Mouse (Mus musculus): ENCODE measurements at regions not wholly inside any gene's neighbourhood (a gene's known extent, or its start where the extent isn't known, plus 50 kb on each side); places are given as distances from the start of the nearest gene placed in this dataset.

DNA sequence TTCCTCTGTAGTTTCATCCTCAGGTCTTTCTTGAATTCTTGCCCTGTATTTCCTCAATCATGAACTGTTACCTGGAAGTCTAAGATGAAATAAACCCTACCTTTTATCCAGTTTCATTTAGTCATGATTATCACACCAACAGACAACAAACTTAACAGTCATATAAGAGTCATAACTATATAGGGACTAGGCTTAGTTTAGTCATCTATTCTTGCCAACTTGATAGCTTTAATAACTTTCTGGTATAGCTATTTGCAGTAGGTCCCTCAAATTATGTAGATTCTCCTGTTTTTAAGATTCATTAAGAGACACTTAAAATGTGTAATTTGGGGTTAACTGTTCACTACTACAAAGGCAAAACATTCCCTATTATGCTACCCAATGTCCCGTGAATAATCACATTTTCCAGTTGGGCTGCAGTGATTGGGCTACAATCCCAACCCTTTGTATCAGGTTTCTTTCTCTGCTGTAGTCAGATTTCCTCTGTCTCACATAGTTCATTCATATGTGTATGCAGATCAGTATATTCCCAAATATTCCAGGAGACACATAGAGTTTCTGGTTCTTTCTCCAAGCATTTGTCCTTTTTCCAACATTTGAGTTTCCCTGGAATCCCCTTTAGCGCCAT lies 396.4 kb upstream of the Nectin3 start:
- TF ChIP-seq GATA1 (IDR thresholded peaks at IDR 0.05; ENCODE audit: borderline replicate concordance, low read length): no peak
- no peak for TF ChIP-seq FLI1 (IDR thresholded peaks at IDR 0.05; ENCODE audit: low read length)
